Mouse (Mus musculus) ES-E14 (cell line): ENCODE data around the gene Psma6. TPM values are rescaled to one million over a fixed set of nuclear protein-coding genes. Genes with fewer than 3 reads are reported as not detected.

Source experiments
- DNase-seq: peaks from one replicate; pipeline ENCODE4 v3.0.0-alpha.2; 2013; ENCODE audit warnings: low read depth, low spot score
- H3K27ac ChIP-seq: 2 replicates; pipeline ENCODE4 v1.5.1; 2012; ENCODE audit warnings: low read depth, mild to moderate bottlenecking, low read length, moderate library complexity, mixed read lengths; ENCODE audit not compliant: poor library complexity, insufficient read depth, severe bottlenecking
- H3K36me3 ChIP-seq: 2 replicates; pipeline ENCODE4 v1.6.1; 2012; ENCODE audit warnings: mild to moderate bottlenecking, low read length, moderate library complexity, mixed read lengths; ENCODE audit not compliant: control insufficient read depth, poor library complexity, insufficient read depth, severe bottlenecking
- H3K4me1 ChIP-seq, 2 experiments: fragments of 150-350 bp in 1 of 2; sonication (generic) in 1 of 2; 2 replicates each; pipeline ENCODE4 v1.6.1; 2012; ENCODE audit warnings: low read length in 2 of 2, mild to moderate bottlenecking in 1 of 2, mixed read lengths in 1 of 2; ENCODE audit not compliant: control insufficient read depth in 2 of 2, insufficient read depth in 2 of 2, poor library complexity in 1 of 2
- H3K4me3 ChIP-seq, 2 experiments: fragments of 150-350 bp in 1 of 2; sonication (generic) in 1 of 2; 2 replicates each; pipeline ENCODE4 v1.5.1; 2012; ENCODE audit warnings: low read length in 2 of 2, low read depth in 1 of 2, mild to moderate bottlenecking in 1 of 2, mixed read lengths in 1 of 2; ENCODE audit not compliant: insufficient read depth in 1 of 2, poor library complexity in 1 of 2, severe bottlenecking in 1 of 2
- H3K9ac ChIP-seq: 2 replicates; pipeline ENCODE4 v1.6.1; 2012; ENCODE audit warnings: low read depth, mild to moderate bottlenecking, low read length, mixed read lengths; ENCODE audit not compliant: poor library complexity, insufficient read depth, severe bottlenecking
- H3K9me3 ChIP-seq: fragments of 150-350 bp; sonication (generic); 2 replicates; pipeline ENCODE4 v1.6.1; 2012; ENCODE audit warnings: low read depth, mild to moderate bottlenecking, low read length; ENCODE audit not compliant: control insufficient read depth, insufficient read depth
- CHD2 ChIP-seq: IDR thresholded peaks from 2 replicates; pipeline ENCODE4 v1.6.1; 2014; ENCODE audit warnings: mild to moderate bottlenecking, low read depth, low read length, inconsistent platforms
- HCFC1 ChIP-seq: IDR thresholded peaks from 2 replicates; pipeline ENCODE4 v1.6.1; 2012; ENCODE audit warnings: low read length, inconsistent platforms, borderline replicate concordance; ENCODE audit not compliant: insufficient read depth
- MAFK ChIP-seq: IDR thresholded peaks from 2 replicates; pipeline ENCODE4 v1.6.1; 2014; ENCODE audit warnings: mild to moderate bottlenecking, low read depth, low read length, inconsistent platforms; ENCODE audit not compliant: insufficient read depth
- ZC3H11A ChIP-seq: IDR thresholded peaks from 2 replicates; pipeline ENCODE4 v1.6.1; 2012; ENCODE audit warnings: low read depth, mild to moderate bottlenecking, inconsistent platforms, low read length, borderline replicate concordance
- ZNF384 ChIP-seq: IDR thresholded peaks from 2 replicates; pipeline ENCODE4 v1.6.1; 2012; ENCODE audit warnings: low read depth, low read length, inconsistent platforms
- in situ Hi-C, 2 experiments: fragments of 600-800 bp; cut with MboI; formaldehyde crosslinking; loops; one replicate each; pipeline ENCODE4 v1.15.1; 2025; ENCODE audit warnings: low sequenced_read_pairs in 2 of 2, inconsistent platforms in 1 of 2; ENCODE audit not compliant: unreplicated experiment in 2 of 2
- total RNA-seq: library from RNA; depleted of rRNA; stranded (reverse); fragments of 300-350 nt; gene quantifications from 2 replicates; pipeline ENCODE4 v1.2.3, GENCODE M21; 2012

Gene Psma6
- total RNA-seq, 1 experiment: 215 TPM

DNA sequence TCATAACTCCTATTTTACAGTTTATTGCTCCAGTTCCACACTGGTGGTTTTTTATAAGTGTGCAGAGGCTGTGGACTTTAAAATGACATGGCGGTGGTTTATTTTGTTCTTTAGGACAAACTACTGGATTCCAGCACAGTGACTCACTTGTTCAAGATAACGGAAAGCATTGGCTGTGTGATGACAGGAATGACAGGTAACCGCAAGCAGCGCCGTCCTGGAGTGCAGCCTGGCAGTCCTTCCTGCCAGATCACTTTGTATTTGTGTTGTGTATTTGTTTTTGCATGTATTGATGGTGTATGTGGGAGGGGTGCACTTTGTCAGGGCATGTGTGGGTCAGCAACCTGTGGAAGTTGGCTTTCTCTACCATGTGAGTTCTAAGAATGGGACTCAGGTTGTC, 23.9 kb downstream of the Psma6 start:
- H3K9ac ChIP-seq: no peak overlapping the region
- H3K36me3 ChIP-seq: peaks cover 11% of the 10 kb centered on the region
- H3K4me1 ChIP-seq: no peaks in the 10 kb centered on the region
- TF ChIP-seq ZNF384 (no peak), CHD2 (no peak), MAFK (no peak), HCFC1 (no peak)
- H3K9me3 ChIP-seq: no peaks in the 10 kb centered on the region; the same call in 1 of the 2 replicates
- no peak overlapping the region for H3K27ac ChIP-seq
- H3K4me3 ChIP-seq: no peak overlapping the region
- no peak for DNase-seq
- in situ Hi-C loops: no loop called here

DNA sequence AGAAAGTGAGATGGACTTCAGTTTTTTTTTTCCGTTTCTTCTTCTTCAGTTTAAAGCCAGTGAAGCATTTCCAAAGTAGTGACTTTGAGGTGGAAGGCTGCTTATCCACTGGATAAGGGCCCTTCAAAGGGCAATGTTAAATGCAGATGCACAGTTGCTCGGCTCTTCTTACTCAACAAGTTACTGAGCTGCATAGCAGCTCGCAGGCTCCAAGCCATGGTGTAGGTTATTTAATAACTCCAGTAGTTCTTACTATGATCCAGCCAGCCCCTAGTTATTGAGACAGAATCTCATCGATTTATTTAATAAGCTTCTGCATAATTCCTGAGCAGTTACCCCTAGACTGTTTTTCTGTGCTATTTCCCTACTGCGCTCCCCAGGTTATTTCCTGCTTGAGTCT, 31.2 kb downstream of the Psma6 start:
- TF ChIP-seq HCFC1: no peak
- TF ChIP-seq ZC3H11A: no peak
- TF ChIP-seq MAFK: no peak
- TF ChIP-seq ZNF384: no peak
- no peak for TF ChIP-seq CHD2
- peaks cover 30% of the 10 kb centered on the region for H3K36me3 ChIP-seq
- no peak overlapping the region for H3K9ac ChIP-seq
- in situ Hi-C loops: no loop called here
- no peaks in the 10 kb centered on the region for H3K4me1 ChIP-seq
- no peak overlapping the region for H3K4me3 ChIP-seq
- DNase-seq: no peak
- H3K27ac ChIP-seq: no peak overlapping the region
- no peaks in the 10 kb centered on the region for H3K9me3 ChIP-seq

DNA sequence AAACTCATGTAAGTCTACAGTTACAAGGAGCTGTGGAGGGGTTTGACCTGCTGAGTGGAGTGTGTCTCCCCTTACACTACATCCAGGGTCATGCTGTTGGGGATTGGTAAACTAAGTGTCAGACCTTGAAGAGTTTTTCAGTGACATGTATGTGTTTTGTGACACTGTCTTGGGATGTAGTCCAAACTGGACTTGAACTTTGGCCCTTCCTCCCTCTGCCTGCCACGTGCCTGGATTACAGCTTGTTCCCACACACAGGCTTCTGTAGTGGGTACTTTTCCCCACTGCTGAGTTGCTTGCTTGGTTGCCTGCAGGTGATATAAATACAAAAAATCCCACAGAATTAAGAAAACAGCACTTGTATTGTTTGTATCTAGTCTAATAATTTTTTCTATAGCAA, 31.7 kb downstream of the Psma6 start:
- Histone ChIP-seq H3K4me1 (no peaks in the 10 kb centered on the region), H3K9ac (no peak overlapping the region), H3K27ac (no peak overlapping the region), H3K36me3 (peaks cover 30% of the 10 kb centered on the region), H3K9me3 (no peaks in the 10 kb centered on the region), H3K4me3 (no peak overlapping the region)
- no peak for DNase-seq
- in situ Hi-C loops: no loop called here
- TF ChIP-seq MAFK (no peak), ZC3H11A (no peak), CHD2 (no peak), HCFC1 (no peak), ZNF384 (no peak)

DNA sequence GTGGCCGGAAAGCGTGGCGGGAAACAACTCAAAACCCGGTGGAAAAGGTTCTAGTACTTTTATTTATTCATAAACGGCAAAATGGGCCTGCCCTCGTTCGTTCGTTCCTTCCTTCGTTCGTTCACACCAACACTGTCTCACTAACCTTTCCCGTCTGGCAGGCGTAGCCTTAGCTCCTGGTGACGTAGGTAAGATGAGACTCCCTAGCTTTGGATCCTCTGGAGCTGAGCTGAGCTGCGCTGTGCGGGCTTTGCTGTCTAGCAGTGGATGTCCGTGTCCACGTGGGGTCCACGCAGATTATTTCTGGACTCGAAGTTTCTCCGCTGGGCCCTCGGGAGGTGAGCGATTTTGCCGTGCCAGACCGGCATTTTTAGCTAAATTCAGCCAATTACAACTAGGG, 36.2 kb downstream of the Psma6 start:
- Histone ChIP-seq H3K9ac (peak overlapping the region; percentile 41), H3K36me3 (peaks cover 13% of the 10 kb centered on the region), H3K27ac (no peak overlapping the region), H3K9me3 (no peaks in the 10 kb centered on the region), H3K4me3 (peak overlapping the region; percentile 41 to 44), H3K4me1 (no peaks in the 10 kb centered on the region; a peak in 1 of 4 replicates)
- no peak for DNase-seq
- in situ Hi-C loops: no loop called here
- TF ChIP-seq ZC3H11A (no peak), ZNF384 (no peak), CHD2 (no peak), MAFK (no peak), HCFC1 (no peak)

DNA sequence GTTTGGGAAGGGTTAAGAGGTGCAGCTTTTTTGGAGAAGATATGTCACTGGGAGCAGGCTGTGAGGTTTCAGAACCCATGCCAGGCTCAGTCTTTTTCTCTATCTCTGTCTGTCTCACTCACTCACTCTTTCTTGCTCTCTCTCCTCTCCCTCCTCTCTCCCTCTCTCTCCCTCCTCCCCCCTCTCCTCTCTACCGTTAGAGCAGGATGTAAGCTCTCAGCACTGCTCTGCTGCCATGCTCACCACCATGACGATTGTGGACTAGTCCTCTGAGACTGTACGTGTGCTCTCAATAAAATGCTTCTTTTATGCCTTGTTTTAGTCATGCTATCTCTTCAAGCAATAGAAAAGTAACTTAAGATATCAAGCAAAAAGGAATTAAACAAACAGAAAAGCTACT, 38.0 kb downstream of the Psma6 start:
- H3K4me1 ChIP-seq: no peaks in the 10 kb centered on the region; a peak in 1 of 4 replicates
- no peaks in the 10 kb centered on the region for H3K9me3 ChIP-seq
- DNase-seq: no peak
- H3K36me3 ChIP-seq: peaks cover 3% of the 10 kb centered on the region
- in situ Hi-C loops: no loop called here
- H3K27ac ChIP-seq: no peak overlapping the region
- H3K4me3 ChIP-seq: no peak overlapping the region
- no peak overlapping the region for H3K9ac ChIP-seq
- no peak for TF ChIP-seq HCFC1
